In genomic region chr19:47917396-47917795, GRCm38 (mm10) we compare ENCODE assay signal across 10 mouse cellular contexts. TPM values are rescaled to one million over a fixed set of nuclear protein-coding genes. Genes with fewer than 3 reads are reported as not detected.
A peak's percentile ranks its signal among the peaks of the same experiment; 100 is the strongest.
DNase-seq lines count a peak whose midpoint lies in the region; ATAC-seq and TF ChIP-seq lines count a peak whose summit lies in the region.
"Had no signal": no experiment of that assay in that cellular context is flagged by ENCODE, and none has a peak within 500 bp of the region (broad histone marks: within the 10 kb centered on the region; RNA-seq: fewer than 3 reads in every experiment).

No protein-coding gene starts in this region.

- H3K27me3 ChIP-seq in heart, embryonic 14.5 days (ENCODE audit: control insufficient read depth, insufficient read depth, low read length): no peaks in the 10 kb centered on the region
- no peaks in the 10 kb centered on the region for H3K27me3 ChIP-seq in hindbrain, embryonic 13.5 days
- no peaks in the 10 kb centered on the region for H3K27me3 ChIP-seq in midbrain, embryonic 12.5 days

- ATAC-seq in heart, embryonic 14.5 days (ENCODE audit: insufficient number of reproducible peaks, insufficient read depth, low FRiP score, low read depth): no peak
- ATAC-seq in hindbrain, embryonic 13.5 days (ENCODE audit: low FRiP score): no peak
- ATAC-seq in midbrain, embryonic 12.5 days (ENCODE audit: low FRiP score, low read depth): no peak

- H3K27ac ChIP-seq in heart, embryonic 14.5 days (replicated peaks in 1 of 2; ENCODE audit: control insufficient read depth in 1 of 2, insufficient read depth in 1 of 2, low read depth in 2 of 2, low read length in 2 of 2): peak overlapping the region in 1 of 2 experiments; percentile 95; a peak in 2 of 4 replicates
- H3K27ac ChIP-seq in bone marrow macrophage, adult 2 months (ENCODE audit: insufficient read depth, low read depth, low read length): no peak overlapping the region
- H3K27ac ChIP-seq in hindbrain, embryonic 13.5 days: no peak overlapping the region
- no peak overlapping the region for H3K27ac ChIP-seq in midbrain, embryonic 12.5 days (replicated peaks)

- intact Hi-C loops in heart, postnatal 25 days (cut with DNase I): no loop called here

- H3K36me3 ChIP-seq in heart, embryonic 14.5 days (ENCODE audit: control insufficient read depth, insufficient read depth, low read length): no peaks in the 10 kb centered on the region
- no peaks in the 10 kb centered on the region for H3K36me3 ChIP-seq in hindbrain, embryonic 13.5 days
- no peaks in the 10 kb centered on the region for H3K36me3 ChIP-seq in midbrain, embryonic 12.5 days

- DNase-seq in heart, postnatal 25 days (ENCODE audit: low spot score): no peak
- DNase-seq in frontal cortex, postnatal 25 days (ENCODE audit: low spot score in 2 of 2): no peak
- DNase-seq in thymus, postnatal 10 days (ENCODE audit: low spot score in 2 of 2): no peak
- DNase-seq in cerebellum, postnatal 14 days: no peak
- DNase-seq: cerebellum, adult 2 months had no signal

- TF ChIP-seq POLR2A in bone marrow macrophage, adult 2 months (IDR thresholded peaks at IDR 0.05; ENCODE audit: borderline replicate concordance, low read depth, low read length): no peak

- H3K4me3 ChIP-seq in heart, embryonic 14.5 days (ENCODE audit: control insufficient read depth in 1 of 2, insufficient read depth in 1 of 2, low read depth in 1 of 2, low read length in 2 of 2): peak overlapping the region; percentile 88 to 93
- peak overlapping the region; percentile 80; the same call in 1 of the 2 replicates for H3K4me3 ChIP-seq in bone marrow macrophage, adult 2 months (ENCODE audit: insufficient read depth, low read length)
- H3K4me3 ChIP-seq in hindbrain, embryonic 13.5 days: peak overlapping the region; percentile 74
- peak overlapping the region; percentile 78 for H3K4me3 ChIP-seq in midbrain, embryonic 12.5 days

- H3K4me2 ChIP-seq in heart, embryonic 14.5 days (ENCODE audit: low read length): peak overlapping the region; percentile 84
- H3K4me2 ChIP-seq in hindbrain, embryonic 13.5 days: peak overlapping the region; percentile 89
- H3K4me2 ChIP-seq in midbrain, embryonic 12.5 days (replicated peaks): peak overlapping the region; percentile 81

- no peaks in the 10 kb centered on the region for H3K9me3 ChIP-seq in heart, embryonic 14.5 days (ENCODE audit: control insufficient read depth, low read length)
- no peaks in the 10 kb centered on the region for H3K9me3 ChIP-seq in hindbrain, embryonic 13.5 days
- H3K9me3 ChIP-seq in midbrain, embryonic 12.5 days: no peaks in the 10 kb centered on the region

- peak overlapping the region; percentile 97 for H3K9ac ChIP-seq in heart, embryonic 14.5 days (ENCODE audit: low read length)
- peak overlapping the region; percentile 87 for H3K9ac ChIP-seq in hindbrain, embryonic 13.5 days
- H3K9ac ChIP-seq in midbrain, embryonic 12.5 days (replicated peaks): peak overlapping the region; percentile 92; the same call in 1 of the 2 replicates

- H3K4me1 ChIP-seq in heart, embryonic 14.5 days (ENCODE audit: control insufficient read depth in 2 of 2, insufficient read depth in 2 of 2, low read length in 2 of 2): peaks cover 9 to 48% of the 10 kb centered on the region in 2 experiments
- H3K4me1 ChIP-seq in bone marrow macrophage, adult 2 months (ENCODE audit: control insufficient read depth, insufficient read depth, low read length): peaks cover 15% of the 10 kb centered on the region
- peaks cover 31% of the 10 kb centered on the region for H3K4me1 ChIP-seq in hindbrain, embryonic 13.5 days (replicated peaks)
- peaks cover 29% of the 10 kb centered on the region for H3K4me1 ChIP-seq in midbrain, embryonic 12.5 days

- 34% methylated on average over 4 of the region's 4 CpGs for WGBS in heart, embryonic 14.5 days
- 17% methylated on average over 4 of the region's 4 CpGs for WGBS in hindbrain, embryonic 13.5 days
- 11% methylated on average over 4 of the region's 4 CpGs for WGBS in midbrain, embryonic 12.5 days

- no peak for TF ChIP-seq CTCF in bone marrow macrophage, adult 2 months (IDR thresholded peaks at IDR 0.05; ENCODE audit: low read depth, low read length)

RNA-seq across cellular contexts. Expression of gene Cfap43, which starts 1.7 kb away (rescaled TPM):
- polyA plus RNA-seq in heart, embryonic 14.5 days (2014; fragmentation: Nextera tagmentation; extraction: Ambion mirVana): 0.16 TPM in 2 replicates
- total RNA-seq in heart, postnatal 25 days (2021): under 1 TPM in 1 of 2 experiments, not detected in 1; 0.25 TPM
- 0.25 TPM in 1 of 2 replicates, not detected in the other for polyA plus RNA-seq in bone marrow macrophage, adult 2 months (2012; ENCODE audit: insufficient read depth, insufficient read length, missing spikeins)
- 1.6 and 2.2 TPM in 2 replicates for polyA plus RNA-seq in hindbrain, embryonic 13.5 days (2015; fragmentation: Nextera tagmentation; extraction: Ambion mirVana)
- polyA plus RNA-seq in midbrain, embryonic 12.5 days (2016; fragmentation: Nextera tagmentation; extraction: Ambion mirVana): 0.13 and 0.14 TPM in 2 replicates
- polyA plus RNA-seq: large intestine, adult 2 months had no signal

RNA-seq across cellular contexts. Expression of gene Itprip, which starts 1.7 kb away (rescaled TPM):
- 15.8 and 16.4 TPM in 2 replicates for polyA plus RNA-seq in heart, embryonic 14.5 days (2014; fragmentation: Nextera tagmentation; extraction: Ambion mirVana)
- total RNA-seq in heart, postnatal 25 days (2021): 1 to 10 TPM; 9.0 to 9.9 TPM
- polyA plus RNA-seq in bone marrow macrophage, adult 2 months (2012; ENCODE audit: insufficient read depth, insufficient read length, missing spikeins): 7.9 and 8.3 TPM in 2 replicates
- polyA plus RNA-seq in hindbrain, embryonic 13.5 days (2015; fragmentation: Nextera tagmentation; extraction: Ambion mirVana): 6.9 and 7.8 TPM in 2 replicates
- 16.3 and 18.9 TPM in 2 replicates for polyA plus RNA-seq in midbrain, embryonic 12.5 days (2016; fragmentation: Nextera tagmentation; extraction: Ambion mirVana)

RNA-seq across cellular contexts. Expression of gene Cfap58, which starts 20.1 kb away (rescaled TPM):
- 0.08 and 0.12 TPM in 2 replicates for polyA plus RNA-seq in heart, embryonic 14.5 days (2014; fragmentation: Nextera tagmentation; extraction: Ambion mirVana)
- total RNA-seq in heart, postnatal 25 days (2021): 1 to 10 TPM; 2.6 to 3.3 TPM
- not detected in 2 replicates for polyA plus RNA-seq in bone marrow macrophage, adult 2 months (2012; ENCODE audit: insufficient read depth, insufficient read length, missing spikeins)
- polyA plus RNA-seq in hindbrain, embryonic 13.5 days (2015; fragmentation: Nextera tagmentation; extraction: Ambion mirVana): 0.78 and 1.3 TPM in 2 replicates
- 0.20 and 0.27 TPM in 2 replicates for polyA plus RNA-seq in midbrain, embryonic 12.5 days (2016; fragmentation: Nextera tagmentation; extraction: Ambion mirVana)
- polyA plus RNA-seq: large intestine, adult 2 months had no signal

RNA-seq across cellular contexts. Expression of gene Gsto2, which starts 52.1 kb away (rescaled TPM):
- 1.5 and 2.3 TPM in 2 replicates for polyA plus RNA-seq in heart, embryonic 14.5 days (2014; fragmentation: Nextera tagmentation; extraction: Ambion mirVana)
- total RNA-seq in heart, postnatal 25 days (2021): 1 to 10 TPM; 1.9 to 2.0 TPM
- polyA plus RNA-seq in bone marrow macrophage, adult 2 months (2012; ENCODE audit: insufficient read depth, insufficient read length, missing spikeins): 0.71 and 0.97 TPM in 2 replicates
- polyA plus RNA-seq in hindbrain, embryonic 13.5 days (2015; fragmentation: Nextera tagmentation; extraction: Ambion mirVana): 1.1 and 1.8 TPM in 2 replicates
- 0.73 and 1.5 TPM in 2 replicates for polyA plus RNA-seq in midbrain, embryonic 12.5 days (2016; fragmentation: Nextera tagmentation; extraction: Ambion mirVana)
